ENCODE assay signal across 19 mouse cellular contexts in genomic region chr5:147165060-147165459, GRCm38 (mm10). TPM values are rescaled to one million over a fixed set of nuclear protein-coding genes. Genes with fewer than 3 reads are reported as not detected.
A peak's percentile ranks its signal among the peaks of the same experiment; 100 is the strongest.
DNase-seq lines count a peak whose midpoint lies in the region; ATAC-seq and TF ChIP-seq lines count a peak whose summit lies in the region.
"Had no signal": no experiment of that assay in that cellular context is flagged by ENCODE, and none has a peak within 500 bp of the region (broad histone marks: within the 10 kb centered on the region; RNA-seq: fewer than 3 reads in every experiment).

No protein-coding gene starts in this region.

- no peak overlapping the region for H3K27ac ChIP-seq in heart, adult 2 months
- no peak overlapping the region for H3K27ac ChIP-seq in heart, embryonic 11.5 days (ENCODE audit: low read depth, low read length)
- H3K27ac ChIP-seq in liver, adult 2 months (replicated peaks; ENCODE audit: insufficient read depth, low read depth, low read length), result no peak overlapping the region
- H3K27ac ChIP-seq: forebrain, embryonic 15.5 days; heart, embryonic 10.5 days; liver, embryonic 13.5 days; neural tube, embryonic 13.5 days had no signal

- H3K9me3 ChIP-seq in heart, embryonic 11.5 days (replicated peaks; ENCODE audit: control insufficient read depth, low read length), result no peaks in the 10 kb centered on the region
- H3K9me3 ChIP-seq: forebrain, embryonic 15.5 days; heart, embryonic 10.5 days; liver, embryonic 13.5 days; neural tube, embryonic 13.5 days had no signal

- 73% methylated on average over 6 of the region's 6 CpGs for WGBS in heart, adult 2 months
- WGBS in heart, embryonic 11.5 days (ENCODE audit: insufficient replicate concordance), result 76% methylated on average over 6 of the region's 6 CpGs
- 79% methylated on average over 6 of the region's 6 CpGs for WGBS in liver, adult 2 months

- no peak overlapping the region for H3K9ac ChIP-seq in heart, adult 2 months (ENCODE audit: low read depth, low read length)
- H3K9ac ChIP-seq in heart, embryonic 11.5 days (ENCODE audit: low read depth, low read length), result no peak overlapping the region
- H3K9ac ChIP-seq in liver, adult 2 months (ENCODE audit: low read depth, low read length), result no peak overlapping the region
- H3K9ac ChIP-seq: forebrain, embryonic 15.5 days; liver, embryonic 13.5 days; neural tube, embryonic 13.5 days had no signal

- H3K36me3 ChIP-seq in heart, adult 2 months (ENCODE audit: control insufficient read depth, insufficient read depth, low read length), result no peaks in the 10 kb centered on the region
- H3K36me3 ChIP-seq in heart, embryonic 11.5 days (ENCODE audit: control insufficient read depth, insufficient read depth, low read length), result no peaks in the 10 kb centered on the region
- H3K36me3 ChIP-seq in liver, adult 2 months (ENCODE audit: control insufficient read depth, insufficient read depth, low read length), result no peaks in the 10 kb centered on the region
- H3K36me3 ChIP-seq: forebrain, embryonic 15.5 days; heart, embryonic 10.5 days; liver, embryonic 13.5 days; neural tube, embryonic 13.5 days had no signal

- H3K79me2 ChIP-seq in heart, adult 2 months (replicated peaks; ENCODE audit: control insufficient read depth, insufficient read depth, low read length), result no peaks in the 10 kb centered on the region
- H3K79me2 ChIP-seq in liver, adult 2 months (ENCODE audit: control insufficient read depth, insufficient read depth, low read length), result no peaks in the 10 kb centered on the region

- H3K4me2 ChIP-seq in heart, embryonic 11.5 days, result no peak overlapping the region
- H3K4me2 ChIP-seq: forebrain, embryonic 15.5 days; liver, embryonic 13.5 days; neural tube, embryonic 13.5 days had no signal

- no peak overlapping the region for H3K4me3 ChIP-seq in heart, adult 2 months
- H3K4me3 ChIP-seq in heart, embryonic 11.5 days (ENCODE audit: low read depth, low read length), result no peak overlapping the region
- H3K4me3 ChIP-seq in liver, adult 2 months (ENCODE audit: insufficient read depth, low read depth, low read length), result no peak overlapping the region
- H3K4me3 ChIP-seq: forebrain, embryonic 15.5 days; heart, embryonic 10.5 days; liver, embryonic 13.5 days; neural tube, embryonic 13.5 days had no signal

- TF ChIP-seq CTCF in heart, adult 2 months (IDR thresholded peaks at IDR 0.05), result peak; percentile 28
- TF ChIP-seq CTCF in liver, adult 2 months (IDR thresholded peaks at IDR 0.05; ENCODE audit: low read depth, low read length), result peak; percentile 74
- peak; percentile 40; the same call in 1 of the 2 replicates for TF ChIP-seq CTCF in brain, embryonic 14.5 days (IDR thresholded peaks at IDR 0.05; ENCODE audit: borderline replicate concordance, extremely low read depth, insufficient read depth, insufficient read length)

- DNase-seq in heart, adult 2 months, result no peak
- no peak for DNase-seq in liver, adult 2 months (ENCODE audit: extremely low read depth, low read depth, low spot score)
- DNase-seq in liver, result no peak
- DNase-seq in A20 (ENCODE audit: low read depth, low spot score), result peak; percentile 39
- DNase-seq in brain, embryonic 14.5 days (ENCODE audit: low read depth), result peak; percentile 1
- DNase-seq in thymus, postnatal 4 days, result no peak
- no peak for DNase-seq in right cerebral cortex, adult 18-20 months
- DNase-seq: adrenal gland, adult 2 months; cerebellum, postnatal 36 days; kidney, adult 18-20 months; liver, embryonic 13.5 days; lung, postnatal 36 days had no signal

- TF ChIP-seq POLR2A in heart, adult 2 months (IDR thresholded peaks at IDR 0.05; ENCODE audit: insufficient read depth, low read depth, low read length), result no peak
- TF ChIP-seq POLR2A in liver, adult 2 months (IDR thresholded peaks at IDR 0.05; ENCODE audit: extremely low read depth, insufficient read depth, low read length), result no peak
- no peak for TF ChIP-seq POLR2A in brain, embryonic 14.5 days (IDR thresholded peaks at IDR 0.05; ENCODE audit: borderline replicate concordance, extremely low read depth, insufficient read depth, insufficient read length, poor library complexity, severe bottlenecking)

- H3K4me1 ChIP-seq in heart, adult 2 months (ENCODE audit: control insufficient read depth, insufficient read depth, low read length), result no peaks in the 10 kb centered on the region
- no peaks in the 10 kb centered on the region for H3K4me1 ChIP-seq in heart, embryonic 11.5 days (ENCODE audit: control insufficient read depth, insufficient read depth, low read length)
- no peaks in the 10 kb centered on the region for H3K4me1 ChIP-seq in liver, adult 2 months (ENCODE audit: control insufficient read depth, insufficient read depth, low read length)
- H3K4me1 ChIP-seq: forebrain, embryonic 15.5 days; heart, embryonic 10.5 days; liver, embryonic 13.5 days; neural tube, embryonic 13.5 days had no signal

- ATAC-seq in heart, embryonic 11.5 days (replicated peaks; ENCODE audit: insufficient number of reproducible peaks, low FRiP score, low TSS enrichment), result no peak
- ATAC-seq: CD4-positive, CD25-positive, alpha-beta regulatory T cell, adult 4 months; forebrain, embryonic 15.5 days had no signal

- intact Hi-C loops in heart, adult 2 months (cut with DNase I), result no loop called here

- no peaks in the 10 kb centered on the region for H3K27me3 ChIP-seq in heart, adult 2 months (ENCODE audit: control insufficient read depth, insufficient read depth, low read length)
- no peaks in the 10 kb centered on the region for H3K27me3 ChIP-seq in heart, embryonic 11.5 days (ENCODE audit: control insufficient read depth, insufficient read depth, low read length)
- H3K27me3 ChIP-seq in liver, adult 2 months (ENCODE audit: control insufficient read depth, insufficient read depth, low read length), result 0 out of 2 replicates have a peak, but pooled peaks cover 3% of the 10 kb centered on the region
- H3K27me3 ChIP-seq: liver, embryonic 13.5 days had no signal

- no peak for TF ChIP-seq EP300 in heart, adult 2 months (IDR thresholded peaks at IDR 0.05; ENCODE audit: insufficient read depth, low read depth, low read length)

RNA-seq across cellular contexts. Expression of gene Gsx1, which starts 23.4 kb away (rescaled TPM):
- total RNA-seq in heart, adult 2 months (2021), result not detected
- polyA plus RNA-seq in heart, adult 2 months (2012; rRNA removed), result not detected in 2 replicates
- polyA plus RNA-seq in heart, embryonic 11.5 days (2014; fragmentation: Nextera tagmentation; extraction: Ambion mirVana), result not detected in 2 replicates
- total RNA-seq in liver, adult 2 months (2014; rRNA removed), result not detected in 2 replicates
- polyA plus RNA-seq in liver, adult 2 months (2012; rRNA removed), result not detected in 2 replicates
- polyA plus RNA-seq in brain, embryonic 14.5 days (2012; rRNA removed), result 9.8 and 11.2 TPM in 2 replicates
- total RNA-seq: adrenal gland, adult 2 months; gastrocnemius, adult 18-20 months had no signal
- polyA plus RNA-seq: adrenal gland, adult 2 months; CD4-positive, CD25-positive, alpha-beta regulatory T cell, adult 4 months; heart, embryonic 10.5 days; liver, embryonic 13.5 days; spleen, adult 2 months had no signal

Comparison
In these comparisons a context has a peak if more than half of its experiments do, and no peak if none do; other contexts are left out.
1. DNase-seq: peak in A20 (single experiment) and brain, embryonic 14.5 days (single experiment); none in heart, adult 2 months (0 of 2), liver, adult 2 months (single experiment), liver (single experiment), thymus, postnatal 4 days (single experiment) and right cerebral cortex, adult 18-20 months (single experiment).
2. RNA of gene Gsx1, which starts 23.4 kb away (polyA plus RNA-seq): 9.8 to 11.2 TPM in brain, embryonic 14.5 days; not detected in heart, adult 2 months, not detected in heart, embryonic 11.5 days and not detected in liver, adult 2 months; every median in the first group is over 10 times any median in the second.
3. Peak in every context shown above with its lines, with median percentiles within 50 percentile points of each other: CTCF ChIP-seq.